9 mouse cellular contexts compared by ENCODE assay signal in genomic region chr16:92694496-92695106, GRCm38 (mm10).
DNase-seq lines count a peak whose midpoint lies in the region; ATAC-seq and TF ChIP-seq lines count a peak whose summit lies in the region.
"Had no signal": no experiment of that assay in that cellular context is flagged by ENCODE, and none has a peak within 500 bp of the region (broad histone marks: within the 10 kb centered on the region; RNA-seq: fewer than 3 reads in every experiment).

No protein-coding gene starts in this region.

- no peak overlapping the region for H3K4me3 ChIP-seq in forebrain, postnatal 0 days (ENCODE audit: low read depth, low read length)
- H3K4me3 ChIP-seq in forebrain, embryonic 13.5 days: no peak overlapping the region
- peak overlapping the region; percentile 59 for H3K4me3 ChIP-seq in lung, postnatal 0 days (ENCODE audit: low read depth, low read length)
- peak overlapping the region; percentile 56 for H3K4me3 ChIP-seq in intestine, postnatal 0 days (ENCODE audit: low read depth, low read length)
- peak overlapping the region; percentile 46 for H3K4me3 ChIP-seq in stomach, embryonic 15.5 days (replicated peaks)

- WGBS in forebrain, postnatal 0 days: 3% methylated on average over 16 of the region's 19 CpGs
- under 1% methylated on average over 16 of the region's 19 CpGs for WGBS in forebrain, embryonic 13.5 days
- 6% methylated on average over 16 of the region's 19 CpGs for WGBS in lung, postnatal 0 days
- 7% methylated on average over 19 of the region's 19 CpGs for WGBS in intestine, postnatal 0 days
- 5% methylated on average over 18 of the region's 19 CpGs for WGBS in stomach, embryonic 15.5 days

- ATAC-seq in forebrain, postnatal 0 days: no peak
- ATAC-seq in forebrain, embryonic 13.5 days: no peak
- ATAC-seq in lung, postnatal 0 days: no peak
- no peak for ATAC-seq in intestine, postnatal 0 days
- no peak for ATAC-seq in stomach, embryonic 15.5 days (ENCODE audit: insufficient read depth, low FRiP score, low read depth)

- no peak overlapping the region for H3K4me2 ChIP-seq in forebrain, postnatal 0 days (ENCODE audit: low read depth)
- H3K4me2 ChIP-seq in forebrain, embryonic 13.5 days: no peak overlapping the region
- peak overlapping the region; percentile 99 for H3K4me2 ChIP-seq in lung, postnatal 0 days (replicated peaks; ENCODE audit: low read depth, low read length)
- H3K4me2 ChIP-seq in intestine, postnatal 0 days (replicated peaks; ENCODE audit: low read depth): peak overlapping the region; percentile 57
- peak overlapping the region; percentile 45 for H3K4me2 ChIP-seq in stomach, embryonic 15.5 days

- peaks cover 76% of the 10 kb centered on the region for H3K27me3 ChIP-seq in forebrain, postnatal 0 days (ENCODE audit: insufficient read depth, low read length)
- H3K27me3 ChIP-seq in forebrain, embryonic 13.5 days: peaks cover 95% of the 10 kb centered on the region
- H3K27me3 ChIP-seq in lung, postnatal 0 days (replicated peaks; ENCODE audit: insufficient read depth, low read length): peaks cover 4% of the 10 kb centered on the region; the same call in 1 of the 2 replicates
- peaks cover 50% of the 10 kb centered on the region for H3K27me3 ChIP-seq in intestine, postnatal 0 days (replicated peaks; ENCODE audit: control insufficient read depth, insufficient read depth, low read length)
- peaks cover 27% of the 10 kb centered on the region for H3K27me3 ChIP-seq in stomach, embryonic 15.5 days (replicated peaks)

- no peak for TF ChIP-seq CTCF in forebrain, postnatal 0 days (IDR thresholded peaks at IDR 0.05; ENCODE audit: low read depth)
- TF ChIP-seq CTCF in lung, postnatal 0 days (IDR thresholded peaks at IDR 0.05): no peak
- no peak for TF ChIP-seq CTCF in intestine, postnatal 0 days (IDR thresholded peaks at IDR 0.05; ENCODE audit: low read depth)

- no peaks in the 10 kb centered on the region for H3K36me3 ChIP-seq in forebrain, postnatal 0 days (ENCODE audit: insufficient read depth)
- no peaks in the 10 kb centered on the region for H3K36me3 ChIP-seq in forebrain, embryonic 13.5 days (ENCODE audit: poor library complexity, severe bottlenecking)
- no peaks in the 10 kb centered on the region for H3K36me3 ChIP-seq in lung, postnatal 0 days (ENCODE audit: insufficient read depth, low read length)
- H3K36me3 ChIP-seq in intestine, postnatal 0 days (ENCODE audit: control insufficient read depth, insufficient read depth): no peaks in the 10 kb centered on the region
- no peaks in the 10 kb centered on the region for H3K36me3 ChIP-seq in stomach, embryonic 15.5 days

- no peak overlapping the region for H3K9ac ChIP-seq in forebrain, postnatal 0 days
- no peak overlapping the region for H3K9ac ChIP-seq in forebrain, embryonic 13.5 days
- H3K9ac ChIP-seq in lung, postnatal 0 days (replicated peaks; ENCODE audit: low read depth): peak overlapping the region; percentile 59
- no peak overlapping the region for H3K9ac ChIP-seq in intestine, postnatal 0 days (ENCODE audit: low read depth, low read length)
- no peak overlapping the region for H3K9ac ChIP-seq in stomach, embryonic 15.5 days

- peaks cover 13% of the 10 kb centered on the region for H3K4me1 ChIP-seq in forebrain, postnatal 0 days (ENCODE audit: insufficient read depth)
- H3K4me1 ChIP-seq in forebrain, embryonic 13.5 days: peaks cover 31% of the 10 kb centered on the region
- H3K4me1 ChIP-seq in lung, postnatal 0 days (ENCODE audit: insufficient read depth, low read depth, low read length): peaks cover 6% of the 10 kb centered on the region; the same call in 1 of the 2 replicates
- peaks cover 11% of the 10 kb centered on the region; the same call in 1 of the 2 replicates for H3K4me1 ChIP-seq in intestine, postnatal 0 days (replicated peaks; ENCODE audit: control insufficient read depth, insufficient read depth, low read length)
- peaks cover 22% of the 10 kb centered on the region for H3K4me1 ChIP-seq in stomach, embryonic 15.5 days

- no peak overlapping the region for H3K27ac ChIP-seq in forebrain, postnatal 0 days (ENCODE audit: low read depth, low read length)
- H3K27ac ChIP-seq in forebrain, embryonic 13.5 days: no peak overlapping the region
- peak overlapping the region; percentile 62 for H3K27ac ChIP-seq in lung, postnatal 0 days (ENCODE audit: low read length)
- no peak overlapping the region for H3K27ac ChIP-seq in intestine, postnatal 0 days (ENCODE audit: low read depth, low read length)
- no peak overlapping the region for H3K27ac ChIP-seq in stomach, embryonic 15.5 days

- no peaks in the 10 kb centered on the region for H3K9me3 ChIP-seq in forebrain, postnatal 0 days (ENCODE audit: low read length)
- no peaks in the 10 kb centered on the region for H3K9me3 ChIP-seq in forebrain, embryonic 13.5 days (replicated peaks)
- H3K9me3 ChIP-seq in lung, postnatal 0 days (ENCODE audit: low read length): no peaks in the 10 kb centered on the region
- H3K9me3 ChIP-seq in intestine, postnatal 0 days (ENCODE audit: control insufficient read depth): no peaks in the 10 kb centered on the region
- H3K9me3 ChIP-seq in stomach, embryonic 15.5 days: no peaks in the 10 kb centered on the region

- DNase-seq in forebrain, postnatal 0 days: peak; percentile 18
- DNase-seq in lung, postnatal 0 days (ENCODE audit: low spot score): no peak
- DNase-seq in lung, adult 18-20 months: no peak
- no peak for DNase-seq in cerebellum, adult 8-10 months
- no peak for DNase-seq in urinary bladder, postnatal 4 days (ENCODE audit: low spot score in 2 of 2)
- DNase-seq: kidney, postnatal 36 days had no signal

- TF ChIP-seq EP300 in lung, postnatal 0 days (IDR thresholded peaks at IDR 0.05): no peak

Comparison
In these comparisons a context has a peak if more than half of its experiments do, and no peak if none do; other contexts are left out.
1. H3K4me2 ChIP-seq: peak in lung, postnatal 0 days (single experiment), intestine, postnatal 0 days (single experiment) and stomach, embryonic 15.5 days (single experiment); none in forebrain, postnatal 0 days (single experiment) and forebrain, embryonic 13.5 days (single experiment).
2. H3K4me3 ChIP-seq: peak in lung, postnatal 0 days (single experiment), intestine, postnatal 0 days (single experiment) and stomach, embryonic 15.5 days (single experiment); none in forebrain, postnatal 0 days (single experiment) and forebrain, embryonic 13.5 days (single experiment).